Comparison of ENCODE assay signal across 12 mouse cellular contexts in the genomic region with DNA sequence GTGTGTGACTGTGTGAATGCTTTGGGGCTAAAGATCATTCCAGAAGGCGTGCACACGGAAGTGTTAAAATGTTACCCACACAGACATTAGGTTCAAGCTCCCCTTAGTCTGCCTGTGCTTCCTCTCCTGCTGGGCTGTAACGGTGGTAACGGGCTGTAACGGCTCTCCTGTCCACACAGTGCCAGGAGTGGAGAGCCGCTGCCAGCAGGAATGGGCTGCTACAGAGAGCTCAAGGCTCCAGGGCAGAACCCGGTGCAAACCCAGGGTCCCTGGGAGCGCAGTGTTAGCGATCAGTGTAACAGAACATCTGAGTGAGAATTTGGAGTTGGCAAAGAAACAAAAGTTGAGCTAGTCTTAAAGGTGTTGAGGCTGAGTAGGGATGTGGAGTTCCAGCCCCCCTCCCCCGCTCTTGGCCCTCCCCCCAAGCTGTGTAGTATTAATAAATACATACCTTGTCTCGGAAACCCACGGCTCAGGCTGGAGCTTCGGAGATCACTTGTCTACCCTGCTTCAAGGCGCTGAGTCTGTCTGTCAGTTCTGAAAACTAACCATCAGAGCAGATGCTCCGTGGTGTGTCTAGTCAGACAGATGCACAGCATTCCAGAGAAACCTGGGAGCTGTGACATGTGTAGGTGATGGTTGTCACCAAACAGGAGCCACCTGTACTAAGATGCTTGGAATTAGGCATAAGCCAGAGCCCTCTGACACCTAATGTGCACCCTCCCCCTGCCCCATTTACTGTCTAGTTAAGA.
"Had no signal": no experiment of that assay in that cellular context is flagged by ENCODE, and none has a peak within 500 bp of the region (broad histone marks: within the 10 kb centered on the region; RNA-seq: fewer than 3 reads in every experiment).

No protein-coding gene starts in this region.

- H3K27ac ChIP-seq: intestine, embryonic 15.5 days; layer of hippocampus, adult 2 months; limb, embryonic 13.5 days; liver, embryonic 14.5 days; macrophage; midbrain, embryonic 12.5 days had no signal

- DNase-seq: kidney, adult 8-10 months; kidney, postnatal 10 days; lung, adult 2 months; lung, postnatal 14 days; thymus, postnatal 4 days had no signal

- H3K4me1 ChIP-seq: intestine, embryonic 15.5 days; midbrain, embryonic 12.5 days had no signal

- H3K4me3 ChIP-seq: intestine, embryonic 15.5 days; layer of hippocampus, adult 2 months; limb, embryonic 13.5 days; megakaryocyte, embryonic 14.5 days; midbrain, embryonic 12.5 days had no signal

- H3K9ac ChIP-seq: intestine, embryonic 15.5 days; limb, embryonic 13.5 days; liver, embryonic 14.5 days; midbrain, embryonic 12.5 days had no signal

- ATAC-seq: intestine, embryonic 15.5 days had no signal

- H3K9me3 ChIP-seq: intestine, embryonic 15.5 days; limb, embryonic 13.5 days; megakaryocyte, embryonic 14.5 days; midbrain, embryonic 12.5 days had no signal

- H3K4me2 ChIP-seq: intestine, embryonic 15.5 days; limb, embryonic 13.5 days; midbrain, embryonic 12.5 days had no signal

- H3K27me3 ChIP-seq: intestine, embryonic 15.5 days; limb, embryonic 13.5 days; megakaryocyte, embryonic 14.5 days; midbrain, embryonic 12.5 days had no signal
